Mouse (Mus musculus) liver, postnatal 0 days (tissue): Measurements from ENCODE around the gene Raet1d.
"Not testable (repeated sequence)": the region's sequence is repeated elsewhere in the genome, so short reads cannot be mapped to it uniquely, and the experiment has no call there.

Experiments used
- CTCF ChIP-seq: sonication (generic); IDR thresholded peaks from 2 replicates; pipeline ENCODE4 v1.5.1; 2016; ENCODE audit warnings: antibody characterized with exemption, low read depth
- EP300 ChIP-seq: IDR thresholded peaks from 2 replicates; pipeline ENCODE4 v1.6.1; 2016; ENCODE audit warnings: antibody characterized with exemption, low read depth, mild to moderate bottlenecking

DNA sequence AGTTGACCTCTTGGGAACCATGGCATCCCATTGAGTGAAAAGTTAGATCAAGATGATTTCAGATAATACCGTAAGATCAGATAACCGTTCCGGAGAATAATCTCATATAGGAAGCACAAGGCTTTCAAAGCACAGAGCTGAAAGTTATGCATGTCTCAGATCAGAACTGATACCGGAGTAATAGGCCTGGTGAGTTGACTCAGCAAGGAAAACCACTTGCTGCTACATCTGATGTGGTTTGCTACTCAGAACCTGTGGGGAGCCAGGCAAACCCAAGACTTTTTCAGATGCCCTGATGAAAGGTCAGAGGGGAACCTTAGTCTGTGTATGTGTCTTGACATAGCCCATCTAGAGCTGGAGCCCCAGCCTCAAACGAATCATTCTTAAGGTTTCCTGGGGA is 31.3 kb downstream of the Raet1d start:
- not testable (repeated sequence) for TF ChIP-seq CTCF, EP300
